Mouse (Mus musculus) CD8-positive naive resting alpha-beta T cell, adult 2 months (primary cell): Measurements from ENCODE around the gene Fkbp11.

Experiments
- DNase-seq, 2 experiments: peaks; one replicate each; pipeline ENCODE4 v3.0.0; 2022; ENCODE audit warnings: low read depth in 2 of 2, low spot score in 2 of 2

Fkbp11 gene

DNA sequence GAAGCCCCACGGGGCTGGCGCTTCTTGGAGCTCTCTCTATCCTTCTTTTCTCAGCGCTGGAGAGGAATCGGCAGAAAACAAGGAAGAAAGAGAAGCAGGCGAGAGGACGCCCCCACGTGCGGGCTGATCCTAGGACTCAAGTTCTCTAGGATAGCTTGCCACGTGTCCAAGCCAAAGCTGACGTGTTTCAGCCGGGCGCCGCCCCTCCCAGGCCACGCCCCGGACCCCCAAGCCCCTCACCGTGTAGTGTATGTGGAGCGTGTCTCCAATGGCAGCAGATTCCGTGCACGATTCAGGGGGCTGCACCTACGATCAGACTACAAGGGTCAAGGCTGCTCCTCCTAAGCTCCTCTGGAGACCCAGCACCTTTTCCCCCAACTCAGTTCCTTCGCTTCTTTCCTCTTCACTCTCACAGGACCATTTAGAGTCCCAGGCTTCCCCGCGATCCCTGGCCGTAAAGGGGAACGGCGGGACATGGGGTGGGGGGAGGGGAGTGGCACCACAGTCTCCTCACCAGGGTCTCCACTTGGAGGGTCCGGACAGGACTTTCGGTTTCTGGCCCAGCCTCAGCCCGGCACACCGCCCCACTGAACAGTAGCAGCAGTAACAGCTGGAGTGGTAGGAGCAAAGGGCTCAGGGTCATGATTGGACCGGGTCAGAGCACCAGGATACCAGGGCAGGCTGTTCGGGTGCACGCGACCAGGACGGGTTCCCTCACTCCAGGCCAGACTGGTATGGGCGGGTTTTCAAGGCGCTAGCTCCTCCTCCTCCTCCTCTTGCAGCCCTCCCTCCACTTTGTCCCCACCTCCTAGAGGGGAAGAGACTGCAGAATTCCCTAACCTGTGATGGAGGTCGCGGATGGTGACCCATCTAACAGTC, at the start of gene Fkbp11:
Gene Fkbp11, minus strand, starts transcription at position 756 of the 879 bp plus-strand sequence.
- no peak for DNase-seq

DNA sequence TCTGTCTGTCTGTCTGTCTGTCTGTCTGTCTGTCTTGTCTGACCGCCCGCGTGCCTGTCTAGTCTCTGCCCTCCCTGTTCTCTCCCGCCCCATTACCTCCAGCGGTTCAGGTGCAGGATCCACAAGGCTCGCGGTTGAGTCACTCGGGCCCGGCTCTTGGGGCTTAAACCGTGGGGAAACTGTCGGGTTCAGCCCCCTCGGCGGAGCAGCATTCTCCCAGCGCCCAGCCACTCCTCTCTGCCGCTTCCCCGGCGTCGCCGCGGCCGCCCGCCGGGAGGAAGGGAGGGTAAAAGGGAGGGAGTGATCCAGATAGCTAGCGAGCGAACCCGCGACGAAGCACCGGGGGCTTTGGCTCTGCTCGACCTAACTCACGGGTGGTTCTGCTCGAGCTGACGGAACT, 49.8 kb upstream of the Fkbp11 start, which contains the start of gene Wnt10b:
Gene Wnt10b, minus strand, starts transcription at position 389 of the 400 bp plus-strand sequence.
- no peak for DNase-seq

DNA sequence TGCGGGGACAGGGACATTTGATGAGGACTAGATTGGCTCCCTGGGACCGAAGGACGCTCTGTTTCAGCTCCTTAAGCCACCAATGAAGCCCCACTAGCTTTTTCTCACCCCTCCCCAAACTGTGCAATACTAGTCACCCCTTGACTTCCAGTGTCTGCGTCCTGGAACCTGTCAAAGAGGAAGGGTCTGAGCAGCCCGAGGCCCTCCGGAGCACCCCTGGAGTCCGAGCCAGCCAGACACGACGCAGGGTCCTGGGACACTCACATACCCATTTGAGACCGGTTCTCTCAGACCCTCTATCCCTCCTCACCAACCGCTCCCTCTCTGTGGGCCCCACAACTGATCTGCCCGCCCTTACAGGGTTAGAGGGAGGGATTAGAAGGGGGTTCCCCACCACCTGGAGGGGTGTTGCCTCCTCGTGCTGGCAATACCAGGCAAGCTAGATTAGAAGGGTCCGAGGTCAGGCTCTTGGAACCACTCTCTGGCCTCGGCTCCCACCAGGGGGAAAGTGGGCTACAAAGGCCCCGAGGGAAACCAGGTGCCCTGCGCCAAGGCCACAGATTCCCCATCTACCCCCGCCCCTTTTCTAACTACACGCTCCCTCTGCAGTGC, 49.1 kb upstream of the Fkbp11 start:
- DNase-seq: no peak

DNA sequence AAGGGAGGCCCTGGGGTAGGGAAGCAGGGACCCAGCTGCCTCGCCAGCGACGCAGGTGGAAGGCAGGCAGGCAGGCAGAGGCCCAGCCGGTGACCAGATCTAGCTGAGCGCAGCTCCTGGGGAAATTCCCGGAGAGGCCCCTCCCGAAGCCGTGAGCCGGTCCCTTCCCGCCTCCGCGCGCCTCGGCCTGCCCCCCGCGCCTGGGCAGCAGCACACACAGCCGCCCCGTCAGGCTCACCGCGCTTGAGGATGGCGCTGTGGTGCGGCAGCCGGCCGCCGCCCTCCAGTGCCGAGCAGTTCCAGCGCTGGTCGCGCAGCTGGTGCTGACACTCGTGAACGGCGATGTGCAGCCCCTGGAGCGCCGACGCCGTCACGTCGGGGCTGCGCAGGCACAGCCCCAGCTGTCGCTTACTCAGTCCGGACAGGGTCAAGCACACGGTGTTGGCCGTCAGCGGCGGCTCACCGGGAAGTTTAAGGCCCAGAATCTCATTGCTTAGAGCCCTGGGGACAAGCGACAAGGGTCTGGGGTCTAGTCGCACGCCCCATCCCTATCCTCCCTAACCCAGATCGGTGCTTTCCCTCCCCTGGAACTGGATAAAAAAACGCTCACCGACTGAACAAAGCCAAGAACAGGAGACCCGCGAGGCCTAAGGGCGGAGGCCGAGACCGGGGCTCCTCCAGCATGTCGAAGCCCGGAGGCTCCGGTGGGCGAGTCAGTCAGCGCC, 48.4 kb upstream of the Fkbp11 start:
- DNase-seq: no peak

DNA sequence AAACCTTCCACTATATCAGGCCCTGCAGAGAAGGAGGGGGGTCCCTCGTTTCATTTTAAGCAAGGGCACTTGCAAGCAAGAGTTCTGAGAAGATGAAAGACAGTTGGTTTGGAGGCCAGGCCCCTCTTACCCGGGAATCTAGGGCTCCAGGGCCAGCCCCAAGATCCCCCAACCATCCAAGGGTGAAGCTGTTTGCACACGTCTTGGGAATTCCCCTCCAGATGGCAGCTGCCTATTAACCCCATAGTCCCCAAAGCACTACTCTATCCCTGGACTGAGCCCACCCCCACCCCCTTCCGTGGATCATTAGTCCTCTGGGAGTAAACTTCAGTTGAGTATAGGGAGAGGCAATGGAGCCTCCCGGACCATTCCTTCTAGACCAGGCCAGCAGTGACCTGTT, 47.5 kb upstream of the Fkbp11 start:
- no peak for DNase-seq

DNA sequence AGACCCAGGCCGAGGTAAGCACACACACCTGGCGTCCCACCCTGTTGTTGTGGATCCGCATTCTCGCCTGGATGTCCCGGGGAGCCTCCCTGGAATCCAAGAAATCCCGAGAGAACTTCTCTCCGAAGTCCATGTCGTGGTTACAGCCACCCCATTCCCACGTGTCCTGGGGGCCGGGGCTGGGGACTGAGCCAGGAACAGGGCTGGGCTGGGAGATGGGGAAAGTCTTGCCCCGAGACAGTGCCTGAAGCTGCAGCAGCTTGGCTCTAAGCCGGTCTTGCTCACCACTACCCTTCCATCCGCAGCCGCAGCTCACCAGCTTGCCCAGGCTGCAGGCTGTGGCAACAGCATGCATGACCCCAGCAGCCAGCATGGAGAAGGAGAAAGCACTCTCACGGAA, 46.1 kb upstream of the Fkbp11 start:
- no peak for DNase-seq

DNA sequence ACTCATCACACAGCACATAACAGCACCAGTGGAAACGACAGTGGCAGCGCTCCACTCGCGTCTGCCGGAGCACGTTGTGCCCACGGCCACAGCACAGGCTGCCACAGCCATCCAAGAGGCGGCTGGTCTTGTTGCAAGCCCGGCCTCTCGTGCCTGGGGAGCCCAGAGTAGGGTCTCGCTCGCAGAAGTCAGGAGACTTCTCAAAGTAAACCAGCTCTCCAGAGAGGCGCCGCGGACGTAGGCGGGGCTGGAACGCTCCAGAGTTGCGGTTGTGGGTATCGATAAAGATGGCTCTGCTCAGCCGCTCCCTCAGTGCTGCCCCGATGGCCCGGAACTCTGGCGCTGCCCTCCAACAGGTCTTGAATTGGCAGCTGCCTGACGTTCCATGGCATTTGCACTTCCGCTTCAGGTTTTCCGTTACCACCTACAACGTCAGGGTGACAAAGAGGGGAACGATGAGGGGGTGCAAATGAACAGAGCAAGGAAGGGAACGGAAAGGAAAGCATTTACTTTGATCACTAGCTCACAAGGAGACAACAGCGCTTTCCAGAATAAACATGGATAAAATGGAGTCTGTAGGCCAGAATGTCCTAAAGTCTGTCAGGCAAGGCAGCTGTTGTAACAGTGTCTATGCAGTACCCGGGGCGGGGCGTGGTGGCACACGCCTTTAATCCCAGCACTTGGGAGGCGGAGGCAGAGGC, 44.7 kb upstream of the Fkbp11 start:
- peak; percentile 46 to 56 for DNase-seq

DNA sequence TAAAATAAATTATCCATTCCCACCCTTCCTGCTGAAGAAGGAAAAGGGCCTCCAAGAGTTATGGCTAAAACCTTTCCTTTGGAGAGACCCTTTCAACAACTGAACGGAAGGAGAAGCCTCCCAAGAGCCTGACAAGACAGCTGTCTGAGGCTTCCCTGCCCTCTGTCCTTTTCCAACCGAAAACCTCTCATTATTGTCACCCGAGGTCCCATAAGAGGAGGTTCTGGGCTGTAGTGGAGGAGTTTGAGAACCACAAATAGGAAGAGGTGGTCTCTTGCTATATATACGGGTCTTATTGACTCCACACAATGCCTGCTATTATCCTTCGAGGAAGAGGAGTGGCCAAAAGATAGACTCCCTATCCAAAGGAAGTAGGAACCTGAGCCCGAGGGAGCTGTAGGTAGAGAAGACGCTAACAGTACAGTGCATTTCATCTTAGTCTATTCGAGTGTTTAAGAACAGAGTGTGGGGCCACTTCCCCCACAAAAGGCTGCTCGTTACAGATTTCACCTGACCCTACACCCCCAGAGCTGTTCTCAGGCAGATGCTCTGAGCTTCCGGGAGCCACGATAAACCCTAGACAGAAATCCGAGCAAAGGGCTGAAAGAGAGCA, 43.9 kb upstream of the Fkbp11 start:
- no peak for DNase-seq

DNA sequence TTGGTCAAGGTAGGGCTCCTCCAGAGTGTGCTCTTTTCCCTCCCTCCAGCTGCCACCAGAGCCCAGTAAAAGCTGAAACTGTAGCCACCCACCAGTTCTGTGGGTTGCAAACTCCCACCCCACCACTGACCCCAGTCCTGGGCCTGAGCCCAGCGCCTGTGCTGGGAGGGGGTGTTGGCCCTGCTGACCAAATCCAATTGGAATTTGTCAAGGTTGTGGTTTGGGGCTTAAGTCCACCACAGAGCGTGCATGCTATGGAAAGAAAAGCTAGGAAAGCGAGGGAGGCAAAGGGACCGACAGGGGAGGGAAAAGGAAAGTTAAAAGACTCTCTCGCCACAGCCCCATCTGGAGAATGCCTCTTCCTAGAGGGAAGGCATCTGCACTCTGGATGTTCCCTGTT, 40.3 kb upstream of the Fkbp11 start:
- DNase-seq: no peak

DNA sequence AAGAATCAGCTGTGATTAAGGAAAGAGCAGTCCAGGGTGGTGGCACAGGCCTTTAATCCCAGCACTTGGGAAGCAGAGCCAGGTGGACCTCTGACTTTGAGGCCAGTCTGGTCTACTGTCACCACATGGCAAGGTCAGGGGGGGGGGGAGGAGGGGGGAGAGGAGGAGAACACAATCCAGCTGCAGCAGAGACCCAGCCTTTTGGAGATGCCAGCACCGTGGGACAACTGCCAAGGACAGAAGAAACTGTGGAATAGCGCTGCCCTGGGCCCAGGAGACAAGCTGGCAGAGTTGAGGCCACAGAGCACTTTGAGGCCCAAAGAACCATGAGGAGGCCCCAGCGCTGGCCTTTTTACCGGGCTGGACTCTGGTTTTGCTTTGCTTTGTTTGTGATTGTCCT, 37.9 kb upstream of the Fkbp11 start:
- DNase-seq: no peak

DNA sequence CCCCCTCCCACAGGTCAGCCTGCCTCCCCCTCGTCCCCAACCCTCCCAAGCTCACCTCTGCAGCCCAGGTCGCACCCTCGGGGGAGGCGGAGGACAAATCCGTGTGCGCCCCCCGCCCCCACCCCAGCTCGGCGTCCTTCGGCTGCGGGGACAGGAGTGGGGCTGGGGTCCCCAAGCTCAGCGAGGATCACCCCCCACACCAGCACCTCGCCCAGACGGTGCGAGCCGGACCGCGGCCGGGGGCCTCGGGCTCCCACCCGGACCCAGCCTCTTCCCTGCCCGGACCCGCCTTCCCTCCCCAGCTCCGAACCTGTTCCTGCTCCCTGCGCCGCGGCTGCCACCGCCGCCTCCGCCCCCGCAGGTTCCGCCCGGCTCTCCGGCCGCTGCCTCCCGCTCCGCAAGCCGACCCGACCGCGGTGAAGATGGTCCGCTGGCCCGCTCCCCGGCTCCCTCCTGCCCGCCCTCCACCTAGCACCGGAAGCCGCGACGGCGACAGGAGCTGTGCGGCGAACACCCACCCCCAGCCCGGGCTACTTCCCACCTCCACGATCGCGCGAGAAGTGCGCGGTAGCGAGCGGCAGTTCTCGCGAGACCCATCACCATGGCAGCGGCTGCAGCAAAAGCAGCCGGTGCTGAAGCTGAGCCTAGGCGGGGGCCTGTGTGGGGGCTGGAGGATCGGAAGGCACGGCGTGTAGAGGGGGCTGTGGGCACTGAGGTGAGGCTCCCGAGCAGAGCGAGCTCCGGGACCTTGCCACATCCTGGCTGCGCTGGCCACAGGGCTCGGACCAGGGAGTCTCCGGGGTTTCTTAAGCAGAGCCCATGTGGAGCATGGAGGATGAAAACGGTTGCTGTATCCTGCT, 34.9 kb upstream of the Fkbp11 start, which contains the start of gene Arf3:
Gene Arf3, minus strand, starts transcription at position 545 of the 860 bp plus-strand sequence.
- DNase-seq: peak; percentile 94 to 96

DNA sequence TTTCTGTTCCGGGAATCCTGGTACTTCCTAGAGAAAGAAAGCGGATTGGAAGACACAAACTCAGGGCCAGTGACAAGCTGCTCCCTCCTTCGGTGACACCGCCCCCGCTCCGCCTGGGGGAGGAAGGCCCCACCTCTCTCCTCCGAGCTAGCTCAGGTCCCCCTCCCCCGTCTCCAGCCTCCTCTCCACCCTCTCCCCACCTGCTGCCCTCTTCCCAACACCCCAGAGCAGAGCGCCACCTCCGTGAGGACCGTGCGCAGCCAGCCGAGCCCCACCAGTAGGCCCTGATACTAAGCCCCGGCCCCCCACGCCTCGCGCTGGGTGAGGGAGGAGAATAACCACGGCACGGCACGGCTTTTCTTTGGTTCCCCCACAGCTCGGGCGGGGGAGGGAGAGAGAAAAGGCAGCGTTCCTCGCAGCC, 34.2 kb upstream of the Fkbp11 start:
- peak; percentile 58 to 69 for DNase-seq

DNA sequence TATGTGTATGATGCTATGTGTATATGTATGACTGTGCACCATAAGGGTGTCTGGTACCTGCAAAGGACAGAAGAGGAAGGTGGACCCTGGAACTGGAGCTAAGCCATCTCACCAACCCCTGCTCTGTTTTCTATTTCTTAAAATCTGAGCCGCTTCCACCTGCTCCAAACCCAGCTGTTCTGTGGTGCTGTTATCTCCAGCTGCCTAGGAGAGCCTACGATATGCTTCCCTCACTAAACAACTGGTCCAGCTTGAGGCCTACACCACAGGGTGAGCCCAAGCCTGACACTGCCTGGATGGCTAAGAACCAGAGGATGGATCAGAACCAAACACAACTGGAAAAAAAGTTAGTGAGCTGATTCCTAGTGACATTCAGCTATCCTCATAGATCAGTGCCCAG, 26.1 kb upstream of the Fkbp11 start:
- no peak for DNase-seq

DNA sequence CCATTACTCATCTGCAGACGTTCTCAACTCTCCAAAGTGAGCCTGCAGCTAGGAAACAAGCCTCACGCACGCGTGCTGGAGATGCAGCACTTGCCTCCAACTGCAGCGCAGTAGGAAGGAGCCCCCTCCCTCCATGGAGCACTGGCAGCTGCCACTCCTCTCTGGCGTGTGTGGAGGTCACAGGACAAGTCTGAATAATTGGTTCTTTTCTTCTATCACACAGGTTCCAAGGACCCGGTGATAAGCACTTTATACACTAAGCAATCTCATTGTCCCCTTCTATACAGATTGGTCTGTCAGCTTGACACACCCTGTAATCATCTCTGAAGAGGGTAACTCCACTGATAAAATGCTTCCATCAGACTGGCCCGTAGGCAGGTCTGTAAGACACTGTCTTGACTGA, 25.0 kb upstream of the Fkbp11 start:
- no peak for DNase-seq

DNA sequence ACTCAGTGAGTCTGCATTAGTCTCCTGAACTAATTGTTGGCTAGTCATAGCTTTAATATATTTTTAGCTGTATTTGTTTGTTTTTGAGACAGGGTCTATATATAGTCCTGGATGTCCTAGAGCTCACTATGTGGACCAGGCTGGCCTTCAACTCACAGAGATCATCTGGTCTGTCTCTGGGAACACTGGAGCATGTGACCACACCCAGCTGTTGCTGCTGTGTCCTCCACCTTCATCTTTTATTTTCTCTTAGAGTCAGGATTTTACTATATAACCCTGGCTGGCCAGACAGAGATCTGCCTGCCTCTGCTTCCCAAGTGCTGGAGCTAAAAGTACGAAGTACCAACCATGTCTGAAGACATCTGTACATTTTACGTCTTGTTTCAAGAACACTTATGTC, 21.1 kb upstream of the Fkbp11 start:
- no peak for DNase-seq

DNA sequence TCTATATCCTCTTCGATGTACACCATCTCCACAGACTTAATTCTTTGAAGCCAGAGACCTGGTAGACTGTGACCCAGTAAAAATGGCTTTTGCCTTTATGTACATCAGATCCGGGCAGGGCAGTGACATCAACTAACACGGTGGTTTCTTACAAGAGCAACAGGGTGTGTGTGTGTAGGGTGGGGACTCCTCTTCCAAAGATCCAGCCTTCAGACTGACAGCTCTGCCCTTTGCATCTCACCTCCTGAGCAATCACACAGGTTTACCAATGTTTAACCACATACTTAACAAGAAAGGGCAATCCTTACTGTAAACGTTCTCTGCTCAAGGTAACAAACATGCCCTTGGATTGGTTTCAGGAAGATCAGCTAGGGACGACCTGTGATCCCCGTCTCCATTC, 19.3 kb upstream of the Fkbp11 start:
- DNase-seq: no peak

DNA sequence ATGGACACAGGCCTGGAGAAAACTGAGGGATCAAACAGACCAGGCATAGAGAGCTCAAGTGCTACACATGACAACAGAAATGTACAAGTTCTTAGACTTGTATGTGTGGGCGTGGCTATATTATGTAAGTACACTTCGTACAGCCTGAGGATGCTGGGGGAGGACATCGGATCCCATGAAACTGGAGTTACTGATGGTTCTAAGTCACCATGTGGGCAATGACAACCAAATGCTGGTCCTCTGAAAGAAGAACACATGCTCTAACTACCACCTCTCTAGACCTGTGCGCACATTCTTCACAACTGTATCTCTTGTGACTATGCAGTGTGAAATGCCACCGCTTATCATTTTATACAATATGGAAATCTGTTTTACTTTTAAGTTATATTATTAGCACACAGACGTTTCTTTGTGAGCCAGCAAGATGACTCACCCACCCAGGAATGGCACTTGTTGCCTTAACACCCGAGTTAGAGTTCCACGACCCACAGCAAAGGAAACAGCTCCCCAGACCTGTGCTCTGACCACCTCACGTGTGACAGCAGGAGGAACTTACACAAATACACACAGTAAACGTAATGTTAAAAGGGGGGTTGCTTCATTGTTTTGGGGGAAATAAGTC, 18.5 kb upstream of the Fkbp11 start:
- DNase-seq: no peak

DNA sequence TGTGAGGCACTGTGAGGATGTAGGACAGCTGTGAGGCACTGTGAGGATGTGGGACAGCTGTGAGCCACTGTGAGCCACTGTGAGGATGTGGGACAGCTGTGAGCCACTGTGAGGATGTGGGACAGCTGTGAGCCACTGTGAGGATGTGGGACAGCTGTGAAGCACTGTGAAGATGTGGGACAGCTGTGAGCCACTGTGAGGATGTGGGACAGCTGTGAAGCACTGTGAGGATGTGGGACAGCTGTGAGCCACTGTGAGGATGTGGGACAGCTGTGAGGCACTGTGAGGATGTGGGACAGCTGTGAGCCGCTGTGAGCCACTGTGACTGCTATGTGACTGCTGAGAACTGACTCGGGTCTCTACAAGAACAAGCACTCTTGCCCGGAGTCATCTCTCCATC, 15.9 kb upstream of the Fkbp11 start:
- peak; percentile 47 to 56 for DNase-seq

DNA sequence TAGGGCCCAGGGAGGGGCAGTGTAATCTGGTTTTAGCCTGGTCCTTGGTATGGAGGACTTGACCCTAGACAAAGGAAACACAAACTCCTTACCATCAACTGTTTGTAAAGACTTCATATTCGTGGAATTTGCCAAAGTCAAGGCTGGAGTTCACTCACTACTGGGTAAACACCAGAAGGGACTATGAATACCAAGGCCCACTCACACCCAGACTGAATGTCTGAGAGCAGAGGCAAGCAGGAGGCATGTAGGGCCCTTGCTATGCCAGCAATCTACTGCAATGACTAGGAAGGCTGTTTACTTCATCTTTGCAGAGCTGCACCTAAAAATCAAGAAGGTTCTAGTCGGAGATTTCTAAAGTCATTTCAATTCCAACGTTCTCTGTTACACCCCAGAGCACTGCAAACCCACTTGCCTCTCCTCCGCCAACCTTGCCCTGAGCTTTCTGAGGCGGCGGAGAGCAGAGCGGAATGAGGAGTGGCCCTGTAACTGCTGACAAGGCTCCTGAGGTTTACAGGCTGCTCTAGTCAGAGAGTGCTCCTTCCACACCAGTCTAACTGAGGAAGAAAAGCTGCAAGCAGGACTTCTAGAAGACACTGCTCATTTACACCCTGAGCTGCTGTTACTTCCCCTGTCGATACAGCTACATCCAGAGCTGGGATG, 14.9 kb upstream of the Fkbp11 start:
- no peak for DNase-seq
